11 mouse cellular contexts compared by ENCODE assay signal in genomic region chr13:21243196-21243595, GRCm38 (mm10). TPM values are rescaled to one million over a fixed set of nuclear protein-coding genes. Genes with fewer than 3 reads are reported as not detected.
DNase-seq lines count a peak whose midpoint lies in the region; ATAC-seq and TF ChIP-seq lines count a peak whose summit lies in the region.
"Had no signal": no experiment of that assay in that cellular context is flagged by ENCODE, and none has a peak within 500 bp of the region (broad histone marks: within the 10 kb centered on the region; RNA-seq: fewer than 3 reads in every experiment).

No protein-coding gene starts in this region.

- 24% methylated on average over 13 of the region's 13 CpGs for WGBS in kidney, embryonic 14.5 days
- 16% methylated on average over 13 of the region's 13 CpGs for WGBS in embryonic facial prominence, embryonic 12.5 days
- 27% methylated on average over 13 of the region's 13 CpGs for WGBS in hindbrain, postnatal 0 days
- 22% methylated on average over 13 of the region's 13 CpGs for WGBS in midbrain, embryonic 15.5 days

- TF ChIP-seq CTCF in hindbrain, postnatal 0 days (IDR thresholded peaks at IDR 0.05; ENCODE audit: low read depth): no peak

- no peak for DNase-seq in kidney, postnatal 25 days
- no peak for DNase-seq in hindbrain, postnatal 0 days (ENCODE audit: low spot score)
- no peak for DNase-seq in adrenal gland, postnatal 25 days
- no peak for DNase-seq in gastrocnemius, postnatal 14 days
- DNase-seq: cerebellum, adult 18-20 months; kidney, adult 9 months had no signal

- H3K36me3 ChIP-seq in kidney, embryonic 14.5 days (ENCODE audit: control insufficient read depth, insufficient read depth, low read length): no peaks in the 10 kb centered on the region
- H3K36me3 ChIP-seq in embryonic facial prominence, embryonic 12.5 days: no peaks in the 10 kb centered on the region
- H3K36me3 ChIP-seq in hindbrain, postnatal 0 days (ENCODE audit: insufficient read depth, low read length): no peaks in the 10 kb centered on the region
- no peaks in the 10 kb centered on the region for H3K36me3 ChIP-seq in midbrain, embryonic 15.5 days (replicated peaks)

- peak overlapping the region; percentile 34 for H3K4me3 ChIP-seq in kidney, embryonic 14.5 days (ENCODE audit: low read length)
- peak overlapping the region; percentile 23 for H3K4me3 ChIP-seq in embryonic facial prominence, embryonic 12.5 days
- peak overlapping the region; percentile 14; the same call in 1 of the 2 replicates for H3K4me3 ChIP-seq in hindbrain, postnatal 0 days (ENCODE audit: low read length)
- H3K4me3 ChIP-seq in midbrain, embryonic 15.5 days: no peak overlapping the region

- no peak overlapping the region for H3K27ac ChIP-seq in kidney, embryonic 14.5 days (ENCODE audit: low read depth, low read length)
- no peak overlapping the region for H3K27ac ChIP-seq in embryonic facial prominence, embryonic 12.5 days
- H3K27ac ChIP-seq in hindbrain, postnatal 0 days: no peak overlapping the region
- no peak overlapping the region for H3K27ac ChIP-seq in midbrain, embryonic 15.5 days

- ATAC-seq in kidney, embryonic 14.5 days (ENCODE audit: low FRiP score, low TSS enrichment): no peak
- ATAC-seq in embryonic facial prominence, embryonic 12.5 days (ENCODE audit: insufficient number of reproducible peaks, insufficient read depth, low FRiP score, low TSS enrichment): no peak
- ATAC-seq in hindbrain, postnatal 0 days: no peak
- ATAC-seq in midbrain, embryonic 15.5 days (replicated peaks): no peak
- ATAC-seq in inflammation-experienced regulatory T-cells, adult 6 months: no peak
- ATAC-seq: Patski had no signal

- H3K4me2 ChIP-seq in kidney, embryonic 14.5 days (replicated peaks; ENCODE audit: low read depth, low read length): peak overlapping the region; percentile 48
- H3K4me2 ChIP-seq in embryonic facial prominence, embryonic 12.5 days (replicated peaks): peak overlapping the region; percentile 48
- H3K4me2 ChIP-seq in hindbrain, postnatal 0 days (ENCODE audit: low read depth, low read length): peak overlapping the region; percentile 45
- peak overlapping the region; percentile 4; the same call in 1 of the 2 replicates for H3K4me2 ChIP-seq in midbrain, embryonic 15.5 days

- intact Hi-C loops in gastrocnemius, postnatal 14 days (cut with DNase I; ENCODE audit: low total_unique reads): no loop called here

- peaks cover 3% of the 10 kb centered on the region; the same call in 1 of the 2 replicates for H3K27me3 ChIP-seq in kidney, embryonic 14.5 days (ENCODE audit: control insufficient read depth, insufficient read depth, low read length)
- H3K27me3 ChIP-seq in embryonic facial prominence, embryonic 12.5 days: peaks cover 18% of the 10 kb centered on the region
- no peaks in the 10 kb centered on the region; the same call in 1 of the 2 replicates for H3K27me3 ChIP-seq in hindbrain, postnatal 0 days (ENCODE audit: insufficient read depth, low read length)
- peaks cover 23% of the 10 kb centered on the region; the same call in 1 of the 2 replicates for H3K27me3 ChIP-seq in midbrain, embryonic 15.5 days (replicated peaks)
- H3K27me3 ChIP-seq: Patski had no signal

- no peaks in the 10 kb centered on the region for H3K9me3 ChIP-seq in kidney, embryonic 14.5 days (ENCODE audit: control insufficient read depth, low read length)
- no peaks in the 10 kb centered on the region for H3K9me3 ChIP-seq in embryonic facial prominence, embryonic 12.5 days
- no peaks in the 10 kb centered on the region for H3K9me3 ChIP-seq in hindbrain, postnatal 0 days (ENCODE audit: low read length)
- no peaks in the 10 kb centered on the region for H3K9me3 ChIP-seq in midbrain, embryonic 15.5 days

- H3K4me1 ChIP-seq in kidney, embryonic 14.5 days (ENCODE audit: control insufficient read depth, insufficient read depth, low read length): 0 out of 2 replicates have a peak, but pooled peaks cover 4% of the 10 kb centered on the region
- H3K4me1 ChIP-seq in embryonic facial prominence, embryonic 12.5 days: no peaks in the 10 kb centered on the region
- H3K4me1 ChIP-seq in hindbrain, postnatal 0 days (ENCODE audit: insufficient read depth, low read length): no peaks in the 10 kb centered on the region
- H3K4me1 ChIP-seq in midbrain, embryonic 15.5 days: no peaks in the 10 kb centered on the region

- H3K9ac ChIP-seq in kidney, embryonic 14.5 days (ENCODE audit: low read depth, low read length): peak overlapping the region; percentile 37; the same call in 1 of the 2 replicates
- H3K9ac ChIP-seq in embryonic facial prominence, embryonic 12.5 days: no peak overlapping the region
- H3K9ac ChIP-seq in hindbrain, postnatal 0 days (replicated peaks; ENCODE audit: low read length): no peak overlapping the region
- H3K9ac ChIP-seq in midbrain, embryonic 15.5 days: no peak overlapping the region

RNA-seq across cellular contexts. Expression of gene Gpx5, which starts 49.3 kb away (rescaled TPM):
- not detected in 2 replicates for polyA plus RNA-seq in kidney, embryonic 14.5 days (2014; fragmentation: Nextera tagmentation; extraction: Ambion mirVana)
- not detected in 2 replicates for polyA plus RNA-seq in embryonic facial prominence, embryonic 12.5 days (2016; fragmentation: Nextera tagmentation; extraction: Ambion mirVana)
- not detected in 2 replicates for total RNA-seq in hindbrain, postnatal 0 days (2014; rRNA removed)
- polyA plus RNA-seq in hindbrain, postnatal 0 days (2015; fragmentation: Nextera tagmentation; extraction: Ambion mirVana): not detected in 2 replicates
- polyA plus RNA-seq in midbrain, embryonic 15.5 days (2015; fragmentation: Nextera tagmentation; extraction: Ambion mirVana): not detected in 2 replicates
- polyA plus RNA-seq in inflammation-experienced regulatory T-cells, adult 6 months (2017; shearing (Covaris generic)): not detected
- total RNA-seq in adrenal gland, postnatal 25 days (2021): not detected in 2 replicates
- total RNA-seq in gastrocnemius, postnatal 14 days (2021): not detected
- polyA plus RNA-seq: Patski had no signal
